Mouse (Mus musculus) liver, postnatal 0 days (tissue): ENCODE results near the gene Rab11fip5.

ENCODE experiments used
- CTCF ChIP-seq: sonication (generic); IDR thresholded peaks from 2 replicates; pipeline ENCODE4 v1.5.1; 2016; ENCODE audit warnings: antibody characterized with exemption, low read depth
- EP300 ChIP-seq: IDR thresholded peaks from 2 replicates; pipeline ENCODE4 v1.6.1; 2016; ENCODE audit warnings: antibody characterized with exemption, low read depth, mild to moderate bottlenecking

DNA sequence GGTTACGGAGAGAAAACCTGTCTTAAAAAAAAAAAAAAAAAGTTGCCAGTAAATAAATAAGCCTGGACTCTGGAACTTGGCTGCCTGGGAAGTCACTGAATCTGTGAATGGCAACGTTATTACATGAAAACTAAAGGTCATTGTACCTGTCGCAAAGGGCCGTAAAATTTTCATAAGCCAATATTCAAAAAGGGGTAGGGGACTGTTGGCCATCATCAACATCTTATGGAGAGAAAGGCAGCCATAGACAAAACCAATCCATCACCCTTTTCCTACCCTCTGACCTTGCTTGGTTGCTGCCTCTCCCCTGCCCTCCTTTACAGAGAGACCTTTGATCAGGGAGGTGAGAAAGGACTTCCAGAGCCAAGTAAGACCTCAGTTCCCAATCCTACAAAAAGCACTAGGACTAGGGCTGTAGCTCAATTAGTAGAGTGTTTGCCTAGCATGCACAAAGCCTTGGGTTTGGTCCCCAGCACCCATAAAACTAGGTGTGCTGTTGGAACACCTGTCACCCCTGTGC is 44.7 kb downstream of the Rab11fip5 start:
- TF ChIP-seq CTCF (no peak), EP300 (no peak)
